Mouse (Mus musculus) urinary bladder, postnatal 10 days (tissue): Measurements from ENCODE around the gene Gm8947.
"Not testable (repeated sequence)": the region's sequence is repeated elsewhere in the genome, so short reads cannot be mapped to it uniquely, and the experiment has no call there.

Experiments
- DNase-seq: peaks from one replicate; pipeline ENCODE4 v3.0.0; 2022; ENCODE audit warnings: low spot score

Gm8947 gene

DNA sequence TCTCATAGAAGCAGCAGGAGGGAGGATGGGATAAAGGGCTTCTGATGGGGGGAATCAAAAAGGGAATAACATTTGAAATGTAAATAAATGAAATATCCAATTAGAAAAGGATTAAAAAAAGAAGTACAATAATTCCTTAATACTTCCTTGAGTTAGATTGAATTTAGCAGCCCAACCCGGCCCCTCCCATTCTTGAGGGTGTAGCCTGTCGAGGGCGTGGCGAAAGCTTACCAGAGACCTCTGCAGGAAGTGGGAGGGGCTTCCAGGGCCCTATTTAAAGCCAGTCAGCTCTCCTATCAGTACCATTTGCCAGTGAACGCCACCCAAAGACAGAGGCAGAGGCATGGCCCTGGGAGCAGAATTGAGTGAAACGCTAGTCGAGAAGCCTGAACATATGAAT is at the start of gene Gm8947:
TSS of gene Gm8947 (plus strand) at position 302 of the 400 bp plus-strand sequence.
- DNase-seq = not testable (repeated sequence)

DNA sequence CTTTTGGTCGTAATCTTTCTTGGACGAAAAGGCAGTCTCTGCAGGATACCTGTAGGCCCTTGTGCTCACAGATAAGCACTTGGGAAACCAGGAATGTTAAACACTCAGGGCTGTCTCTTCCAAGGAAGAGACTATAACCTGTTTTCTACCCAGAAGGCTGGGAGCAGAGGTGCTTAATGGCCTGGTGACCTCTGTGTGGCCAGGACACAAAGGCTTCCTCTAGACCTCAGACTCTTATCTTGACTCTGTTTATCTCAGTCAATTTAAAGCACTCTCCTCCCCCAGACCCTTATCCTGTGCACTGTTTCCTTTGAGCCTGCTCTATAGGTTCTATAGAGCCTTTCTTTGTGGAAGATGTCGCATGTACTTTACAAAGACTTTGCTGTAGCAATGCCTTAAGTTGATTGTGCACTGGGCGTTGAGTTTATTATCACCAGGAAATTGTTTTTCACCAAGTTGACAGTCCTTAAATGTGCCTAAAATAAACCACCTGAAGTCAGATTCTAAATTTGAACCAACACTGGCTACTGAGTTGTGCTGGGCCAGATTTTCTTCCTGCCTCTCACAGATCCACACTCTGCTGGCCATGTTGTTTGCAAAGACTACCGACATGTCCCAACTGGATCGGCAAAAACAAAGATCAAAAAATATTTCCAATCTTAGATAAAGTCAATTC is 47.6 kb upstream of the Gm8947 start:
- DNase-seq = no peak

DNA sequence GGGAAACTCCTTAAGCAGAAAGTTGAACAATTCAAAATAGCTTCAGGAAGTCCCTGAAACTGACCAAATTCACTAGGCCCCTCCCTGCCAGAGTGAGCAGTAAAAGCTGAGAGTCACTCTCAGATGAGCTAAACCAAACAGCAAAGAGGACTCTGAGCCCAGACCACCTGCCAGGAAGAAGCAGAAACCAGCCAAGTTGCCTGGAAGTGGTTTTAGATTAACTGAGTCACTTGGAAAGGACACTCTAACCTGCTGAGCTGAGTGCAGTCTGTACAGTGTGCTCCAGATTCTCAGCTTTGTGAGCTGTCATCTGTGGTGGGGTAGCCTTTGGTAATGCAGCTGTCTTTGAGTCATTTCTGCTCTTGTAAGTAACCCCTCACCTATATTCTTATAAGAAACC is 44.4 kb upstream of the Gm8947 start:
- no peak for DNase-seq

- DNase-seq = no peak
Measured at GRCm38 (mm10) chr1:151150211-151150610, 42.0 kb upstream of the Gm8947 start.

DNA sequence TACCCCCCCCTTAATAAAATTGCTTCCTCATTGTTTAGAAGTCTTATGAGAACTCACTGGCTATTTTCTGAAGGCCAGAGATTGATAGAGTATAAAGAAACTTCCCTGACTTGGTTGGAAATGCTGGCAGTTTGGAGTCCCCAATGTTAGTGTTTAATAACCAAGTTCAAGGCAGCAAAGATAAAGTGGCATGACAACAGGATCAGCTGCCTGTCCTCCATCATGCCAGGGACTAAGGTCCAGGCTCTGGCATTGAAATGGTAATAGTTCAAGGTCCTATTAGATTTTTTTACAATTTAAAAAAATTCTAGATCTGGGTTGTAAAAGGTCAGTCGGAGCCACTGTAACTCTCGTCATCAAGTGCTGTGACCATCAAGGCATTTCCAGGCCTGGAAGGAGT is 41.1 kb upstream of the Gm8947 start:
- no peak for DNase-seq

GRCm38 (mm10) chr1:151153056-151153652 is 39.0 kb upstream of the Gm8947 start:
- DNase-seq = no peak

DNA sequence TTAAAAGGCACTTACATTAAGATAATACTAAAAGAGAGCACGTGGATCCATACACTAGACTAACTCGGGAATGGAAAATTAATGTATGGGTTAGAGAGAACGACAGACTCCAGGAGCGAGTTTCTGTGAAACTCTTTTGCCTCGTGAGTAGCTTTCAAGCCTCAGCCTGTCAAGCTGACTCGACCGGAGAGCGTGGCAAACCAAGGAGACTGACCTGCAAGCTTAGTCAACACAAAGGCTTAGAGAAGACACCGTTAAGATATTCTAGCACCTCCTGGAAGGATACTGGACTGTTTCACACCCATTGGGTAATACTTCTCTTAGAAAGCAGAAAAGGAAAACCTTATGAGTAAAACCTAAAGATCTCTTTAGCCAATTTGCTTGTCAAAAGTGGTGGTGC is 38.0 kb upstream of the Gm8947 start:
- not testable (repeated sequence) for DNase-seq

DNA sequence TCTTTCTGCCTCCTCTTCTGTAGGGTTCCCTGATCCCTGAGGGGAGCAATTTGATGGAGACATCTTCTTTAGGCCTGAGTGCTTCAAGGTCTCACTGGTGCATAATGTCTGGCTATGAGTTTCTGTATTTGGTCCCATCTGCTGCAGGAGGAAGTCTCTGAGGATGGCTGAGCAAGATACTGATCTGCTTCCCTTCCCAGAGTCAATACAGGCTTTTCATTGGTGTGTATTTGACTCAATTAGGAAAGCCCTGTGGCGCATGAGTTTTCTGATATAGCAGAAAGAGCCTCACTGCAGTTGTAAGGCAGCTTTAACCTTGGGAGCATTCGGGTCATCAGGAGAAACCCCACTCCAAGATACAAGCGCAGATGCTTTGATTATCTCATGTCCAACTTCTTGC is 36.0 kb upstream of the Gm8947 start:
- DNase-seq = no peak

DNA sequence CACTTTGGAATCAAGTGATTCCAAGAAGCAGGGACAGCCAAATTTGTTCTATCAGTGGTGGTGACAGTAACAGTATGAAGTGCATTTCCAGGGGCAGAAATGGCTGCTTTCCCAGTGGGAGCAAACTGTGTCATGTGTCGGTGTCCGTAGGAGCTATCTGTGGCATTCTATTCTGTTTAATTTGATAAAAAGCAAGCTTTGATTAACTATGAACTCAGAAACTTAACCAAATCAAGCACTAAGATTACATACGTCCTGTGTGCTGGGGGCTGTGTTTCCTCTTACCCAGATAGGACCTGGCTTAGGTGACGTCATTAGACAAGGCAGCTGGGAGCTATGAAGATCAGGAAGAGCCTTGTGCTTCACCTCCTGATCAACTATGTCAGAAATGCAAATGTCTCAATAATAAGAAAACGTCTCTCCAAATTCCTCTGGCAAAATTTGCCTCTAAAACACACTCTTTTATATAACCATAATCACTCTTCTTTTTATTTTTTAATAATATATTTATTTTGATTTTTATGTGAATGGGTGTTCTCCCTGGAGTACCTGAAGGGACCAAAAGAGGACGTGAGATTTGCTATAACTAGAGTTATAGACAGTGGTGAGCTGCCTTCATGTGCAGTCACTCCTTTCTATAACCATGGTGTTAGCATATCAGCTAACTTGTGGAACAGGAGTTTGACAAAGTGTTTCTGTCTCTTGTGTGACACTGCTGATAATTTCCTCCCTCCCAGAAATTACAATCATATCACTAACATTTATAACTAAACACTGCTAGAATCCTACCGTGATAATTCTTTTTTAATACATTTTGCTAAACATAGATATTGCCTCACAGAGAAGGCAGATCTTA is 35.2 kb upstream of the Gm8947 start:
- no peak for DNase-seq

- DNase-seq = no peak
Measured at GRCm38 (mm10) chr1:151157963-151158856, 34.0 kb upstream of the Gm8947 start.

- no peak for DNase-seq
Measured at GRCm38 (mm10) chr1:151158857-151159510, 33.2 kb upstream of the Gm8947 start.

GRCm38 (mm10) chr1:151166031-151166430 is 26.1 kb upstream of the Gm8947 start:
- no peak for DNase-seq

- no peak for DNase-seq
Measured at GRCm38 (mm10) chr1:151167297-151168047, 24.7 kb upstream of the Gm8947 start.

GRCm38 (mm10) chr1:151168637-151169036 is 23.5 kb upstream of the Gm8947 start:
- no peak for DNase-seq

DNA sequence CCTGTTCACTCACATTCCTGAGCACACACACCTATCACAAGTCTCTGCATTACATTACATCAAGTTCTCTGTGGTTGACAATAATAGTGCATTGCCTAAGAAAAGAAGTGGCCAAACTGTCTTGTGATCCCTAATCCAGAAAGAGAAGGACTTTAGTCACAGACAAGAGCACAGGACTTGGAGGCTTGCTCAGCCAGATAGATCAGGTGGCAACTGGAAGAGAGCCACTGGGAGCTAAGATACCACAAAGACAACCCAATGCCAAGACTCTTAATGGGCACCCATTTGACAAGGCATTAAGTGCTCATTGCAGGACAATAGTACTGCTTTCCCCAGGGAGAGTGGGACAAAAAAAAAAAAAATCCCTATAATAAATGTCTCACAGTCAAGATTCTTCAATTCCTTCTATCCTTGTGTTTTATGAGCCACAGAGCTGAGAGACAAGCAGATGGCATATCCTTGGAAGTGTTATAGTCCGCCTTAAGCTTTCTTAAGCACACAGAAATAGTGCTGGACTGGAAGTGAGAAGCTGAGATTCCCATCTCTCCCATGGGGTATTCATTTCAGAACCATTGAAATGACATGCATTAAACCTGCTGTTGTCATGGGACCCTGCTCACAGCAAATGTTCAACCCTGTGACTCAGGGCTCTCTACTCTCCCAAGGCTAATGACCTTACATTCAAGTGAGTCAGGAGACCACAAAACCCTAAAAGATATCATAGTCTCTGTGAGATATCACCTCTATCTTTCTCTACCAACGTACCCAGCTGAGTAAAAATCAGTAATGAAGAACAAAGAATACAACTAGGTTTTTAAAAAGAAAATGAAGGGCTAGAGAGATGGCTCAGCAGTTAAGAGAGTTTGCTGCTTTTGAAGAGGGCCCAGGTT is 20.4 kb upstream of the Gm8947 start:
- no peak for DNase-seq

DNA sequence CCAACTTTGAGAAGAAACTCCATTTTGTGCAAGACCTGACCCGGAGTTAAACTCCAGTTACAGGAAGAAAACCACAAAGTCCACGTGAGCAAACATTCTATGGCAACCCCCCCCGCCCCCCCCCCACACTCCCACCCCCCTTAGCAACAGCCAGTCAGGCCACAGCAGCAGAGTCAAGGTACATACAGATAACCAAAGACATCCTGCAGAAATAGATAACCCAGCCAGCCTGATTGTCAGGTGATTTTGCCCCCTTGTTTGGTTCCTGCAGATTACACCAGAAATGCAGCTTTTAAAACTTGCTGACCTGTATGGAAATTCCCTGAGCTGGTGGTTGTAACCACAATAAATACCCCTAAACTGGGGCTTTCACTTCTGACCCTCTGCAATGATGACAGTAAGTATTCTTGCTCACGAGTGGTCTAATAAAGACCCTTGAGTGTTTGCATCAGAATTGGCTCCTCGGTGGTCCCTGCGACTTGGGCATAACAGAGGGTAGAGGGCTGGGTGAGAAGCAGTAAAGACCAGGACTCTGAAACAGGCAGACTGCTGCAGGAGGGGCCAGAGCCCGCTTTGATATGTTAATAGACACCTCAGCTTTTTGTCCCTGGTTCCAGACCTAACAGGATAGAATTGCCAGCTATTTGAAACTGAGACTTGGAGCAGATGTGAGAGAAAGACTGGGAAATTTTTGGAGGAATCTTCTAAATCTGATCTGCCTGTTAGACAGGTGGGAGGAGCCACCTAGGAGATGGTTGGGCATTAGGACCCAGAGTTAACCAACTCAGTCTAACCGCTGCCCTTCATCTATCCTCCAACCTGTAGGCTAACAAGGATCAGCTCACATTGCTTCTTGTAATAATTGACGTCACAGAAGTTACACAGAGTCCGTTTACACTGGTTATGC is 14.9 kb upstream of the Gm8947 start:
- no peak for DNase-seq

DNA sequence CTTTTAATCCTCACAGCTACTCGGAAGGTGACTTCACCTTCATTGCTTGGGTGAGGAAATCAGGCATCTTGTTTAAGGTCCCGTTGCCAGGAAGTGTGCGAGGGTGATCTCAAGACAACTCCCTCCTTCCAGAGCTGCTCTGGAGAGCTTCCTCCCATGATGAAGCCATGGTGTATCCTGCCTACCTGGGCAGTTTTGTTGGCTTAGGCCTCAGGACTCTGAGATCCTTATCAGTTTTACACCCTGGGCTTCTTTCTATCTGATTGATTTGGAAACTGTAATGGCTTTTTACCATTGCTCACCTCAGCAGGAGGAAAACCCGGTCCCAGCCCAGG is 14.3 kb upstream of the Gm8947 start:
- DNase-seq = no peak

- DNase-seq = no peak
Measured at GRCm38 (mm10) chr1:151178505-151179083, 13.6 kb upstream of the Gm8947 start.
